Mouse (Mus musculus): ENCODE results near the gene Ifih1.

GRCm38 (mm10) chr2:62585769-62586168 lies 60.3 kb downstream of the Ifih1 start:
- TF ChIP-seq CTCF (IDR thresholded peaks at IDR 0.05; ENCODE audit: low read depth, low read length) (no peak), POLR2A (IDR thresholded peaks at IDR 0.05; ENCODE audit: extremely low read depth, insufficient read depth, low read length) (no peak)

Data from liver, adult 2 months (tissue).